Mouse (Mus musculus): ENCODE measurements around the gene Lck. TPM values are rescaled to one million over a fixed set of nuclear protein-coding genes. Genes with fewer than 3 reads are reported as not detected.

Lck gene
- polyA plus RNA-seq, 1 experiment from 2014 or later, result 13.0 TPM

- Histone ChIP-seq H3K4me1 (ENCODE audit: insufficient read depth, low read length) (peaks cover 4% of the 10 kb centered on the region), H3K27me3 (ENCODE audit: insufficient read depth, low read length) (no peaks in the 10 kb centered on the region), H3K9ac (replicated peaks; ENCODE audit: low read length) (no peak overlapping the region), H3K4me2 (replicated peaks; ENCODE audit: low read depth, low read length) (no peak overlapping the region), H3K36me3 (ENCODE audit: insufficient read depth, low read length) (no peaks in the 10 kb centered on the region), H3K27ac (ENCODE audit: low read length) (no peak overlapping the region), H3K4me3 (ENCODE audit: low read length) (no peak overlapping the region), H3K9me3 (ENCODE audit: low read length) (no peaks in the 10 kb centered on the region)
- no peak for ATAC-seq (ENCODE audit: low FRiP score, low TSS enrichment)
- WGBS, result 64% methylated on average over 9 of the region's 10 CpGs
Observed at GRCm38 (mm10) chr4:129507434-129508236, 65.8 kb downstream of the Lck start.

- no peaks in the 10 kb centered on the region for H3K9me3 ChIP-seq (ENCODE audit: low read length)
- H3K27ac ChIP-seq (ENCODE audit: low read length), result no peak overlapping the region
- no peaks in the 10 kb centered on the region for H3K27me3 ChIP-seq (ENCODE audit: insufficient read depth, low read length)
- WGBS, result 78% methylated on average over 3 of the region's 3 CpGs
- peaks cover 13% of the 10 kb centered on the region; the same call in 1 of the 2 replicates for H3K4me1 ChIP-seq (ENCODE audit: insufficient read depth, low read length)
- no peak overlapping the region for H3K4me3 ChIP-seq (ENCODE audit: low read length)
- H3K36me3 ChIP-seq (ENCODE audit: insufficient read depth, low read length), result no peaks in the 10 kb centered on the region
- ATAC-seq (ENCODE audit: low FRiP score, low TSS enrichment), result no peak
- H3K4me2 ChIP-seq (replicated peaks; ENCODE audit: low read depth, low read length), result no peak overlapping the region
- no peak overlapping the region for H3K9ac ChIP-seq (replicated peaks; ENCODE audit: low read length)
Observed at GRCm38 (mm10) chr4:129505511-129505910, 67.9 kb downstream of the Lck start.

- Histone ChIP-seq H3K4me2 (replicated peaks; ENCODE audit: low read depth, low read length) (no peak overlapping the region), H3K36me3 (ENCODE audit: insufficient read depth, low read length) (no peaks in the 10 kb centered on the region), H3K4me3 (ENCODE audit: low read length) (no peak overlapping the region), H3K9me3 (ENCODE audit: low read length) (no peaks in the 10 kb centered on the region), H3K4me1 (ENCODE audit: insufficient read depth, low read length) (peaks cover 21% of the 10 kb centered on the region), H3K27ac (ENCODE audit: low read length) (peak overlapping the region; percentile 32; the same call in 1 of the 2 replicates), H3K9ac (replicated peaks; ENCODE audit: low read length) (no peak overlapping the region), H3K27me3 (ENCODE audit: insufficient read depth, low read length) (no peaks in the 10 kb centered on the region)
- 68% methylated on average over 11 of the region's 11 CpGs for WGBS
- no peak for ATAC-seq (ENCODE audit: low FRiP score, low TSS enrichment)
Observed at GRCm38 (mm10) chr4:129502901-129503444, 70.5 kb downstream of the Lck start.

- no peaks in the 10 kb centered on the region for H3K27me3 ChIP-seq (ENCODE audit: insufficient read depth, low read length)
- H3K4me2 ChIP-seq (replicated peaks; ENCODE audit: low read depth, low read length), result no peak overlapping the region
- peak overlapping the region; percentile 12; the same call in 1 of the 2 replicates for H3K27ac ChIP-seq (ENCODE audit: low read length)
- no peaks in the 10 kb centered on the region for H3K9me3 ChIP-seq (ENCODE audit: low read length)
- no peak overlapping the region for H3K4me3 ChIP-seq (ENCODE audit: low read length)
- WGBS, result 61% methylated on average over 9 of the region's 9 CpGs
- H3K9ac ChIP-seq (replicated peaks; ENCODE audit: low read length), result no peak overlapping the region
- H3K36me3 ChIP-seq (ENCODE audit: insufficient read depth, low read length), result no peaks in the 10 kb centered on the region
- ATAC-seq (ENCODE audit: low FRiP score, low TSS enrichment), result no peak
- H3K4me1 ChIP-seq (ENCODE audit: insufficient read depth, low read length), result peaks cover 24% of the 10 kb centered on the region
Observed at GRCm38 (mm10) chr4:129502327-129502888, 71.0 kb downstream of the Lck start.

GRCm38 (mm10) chr4:129500607-129501566 is 72.6 kb downstream of the Lck start:
- under 1% methylated on average over 48 of the region's 49 CpGs for WGBS

GRCm38 (mm10) chr4:129500017-129500416 is 73.4 kb downstream of the Lck start:
- no peaks in the 10 kb centered on the region for H3K9me3 ChIP-seq (ENCODE audit: low read length)
- 0 out of 2 replicates have a peak, but pooled peaks have one; percentile 1 for ATAC-seq (ENCODE audit: low FRiP score, low TSS enrichment)

More at GRCm38 (mm10) chr4:129500607-129501566, 72.6 kb downstream of the Lck start:
- H3K27me3 ChIP-seq (ENCODE audit: insufficient read depth, low read length), result no peaks in the 10 kb centered on the region
- H3K4me3 ChIP-seq (ENCODE audit: low read length), result peak overlapping the region; percentile 55
- H3K27ac ChIP-seq (ENCODE audit: low read length), result peak overlapping the region; percentile 92
- ATAC-seq (ENCODE audit: low FRiP score, low TSS enrichment), result peak; percentile 94
- H3K9me3 ChIP-seq (ENCODE audit: low read length), result no peaks in the 10 kb centered on the region
- peak overlapping the region; percentile 67 for H3K4me2 ChIP-seq (replicated peaks; ENCODE audit: low read depth, low read length)
- peak overlapping the region; percentile 73 for H3K9ac ChIP-seq (replicated peaks; ENCODE audit: low read length)
- H3K36me3 ChIP-seq (ENCODE audit: insufficient read depth, low read length), result no peaks in the 10 kb centered on the region
- peaks cover 30% of the 10 kb centered on the region for H3K4me1 ChIP-seq (ENCODE audit: insufficient read depth, low read length)

GRCm38 (mm10) chr4:129498941-129499340 is 74.5 kb downstream of the Lck start:
- no peak overlapping the region for H3K9ac ChIP-seq (replicated peaks; ENCODE audit: low read length)
- ATAC-seq (ENCODE audit: low FRiP score, low TSS enrichment), result no peak
- no peak overlapping the region for H3K4me2 ChIP-seq (replicated peaks; ENCODE audit: low read depth, low read length)
- H3K27me3 ChIP-seq (ENCODE audit: insufficient read depth, low read length), result no peaks in the 10 kb centered on the region
- H3K27ac ChIP-seq (ENCODE audit: low read length), result peak overlapping the region; percentile 92
- no peak overlapping the region for H3K4me3 ChIP-seq (ENCODE audit: low read length)
- H3K4me1 ChIP-seq (ENCODE audit: insufficient read depth, low read length), result peaks cover 30% of the 10 kb centered on the region
- no peaks in the 10 kb centered on the region for H3K36me3 ChIP-seq (ENCODE audit: insufficient read depth, low read length)
- H3K9me3 ChIP-seq (ENCODE audit: low read length), result no peaks in the 10 kb centered on the region
- WGBS, result 58% methylated on average over 3 of the region's 3 CpGs

More at GRCm38 (mm10) chr4:129500017-129500416, 73.4 kb downstream of the Lck start:
- Histone ChIP-seq H3K36me3 (ENCODE audit: insufficient read depth, low read length) (no peaks in the 10 kb centered on the region), H3K9ac (replicated peaks; ENCODE audit: low read length) (peak overlapping the region; percentile 73), H3K4me1 (ENCODE audit: insufficient read depth, low read length) (peaks cover 30% of the 10 kb centered on the region), H3K27me3 (ENCODE audit: insufficient read depth, low read length) (no peaks in the 10 kb centered on the region), H3K27ac (ENCODE audit: low read length) (peak overlapping the region; percentile 92), H3K4me2 (replicated peaks; ENCODE audit: low read depth, low read length) (peak overlapping the region; percentile 67), H3K4me3 (ENCODE audit: low read length) (peak overlapping the region; percentile 55)
- 77% methylated on average over 8 of the region's 8 CpGs for WGBS

All from kidney, embryonic 16.5 days (tissue).